Mouse (Mus musculus) lung, embryonic 16.5 days (tissue): Measurements from ENCODE around the gene Ucma. TPM values are rescaled to one million over a fixed set of nuclear protein-coding genes. Genes with fewer than 3 reads are reported as not detected.
A peak's percentile ranks its signal among the peaks of the same experiment; 100 is the strongest.

ENCODE experiments used
- ATAC-seq: fragments of 200-750 bp; cut with Nextera tagmentation; 2 replicates; pipeline ENCODE4 v1.8.0; 2017; ENCODE audit warnings: low read depth, mild to moderate bottlenecking, moderate library complexity
- H3K27ac ChIP-seq: fragments of 300-500 bp; sonication (generic); 2 replicates; pipeline ENCODE4 v1.5.1; 2014; ENCODE audit warnings: mild to moderate bottlenecking, control low read depth, low read length
- H3K27me3 ChIP-seq: fragments of 300-500 bp; sonication (generic); 2 replicates; pipeline ENCODE4 v1.6.1; 2014; ENCODE audit warnings: low read depth, low read length, mixed read lengths; ENCODE audit not compliant: control insufficient read depth, insufficient read depth
- H3K36me3 ChIP-seq: fragments of 300-500 bp; sonication (generic); 2 replicates; pipeline ENCODE4 v1.6.1; 2014; ENCODE audit warnings: low read length; ENCODE audit not compliant: control insufficient read depth, insufficient read depth
- H3K4me1 ChIP-seq: fragments of 300-500 bp; sonication (generic); replicated peaks from 2 replicates; pipeline ENCODE4 v1.6.1; 2014; ENCODE audit warnings: low read length, mixed read lengths; ENCODE audit not compliant: control insufficient read depth, insufficient read depth
- H3K4me2 ChIP-seq: fragments of 300-500 bp; sonication (generic); 2 replicates; pipeline ENCODE4 v1.6.1; 2014; ENCODE audit warnings: low read depth, low read length, control low read depth
- H3K4me3 ChIP-seq: fragments of 300-500 bp; sonication (generic); 2 replicates; pipeline ENCODE4 v1.5.1; 2014; ENCODE audit warnings: mild to moderate bottlenecking, low read length, control low read depth
- H3K9ac ChIP-seq: fragments of 300-500 bp; sonication (generic); 2 replicates; pipeline ENCODE4 v1.6.1; 2014; ENCODE audit warnings: low read length, control low read depth
- H3K9me3 ChIP-seq: fragments of 300-500 bp; sonication (generic); 2 replicates; pipeline ENCODE4 v1.6.1; 2016; ENCODE audit warnings: low read length; ENCODE audit not compliant: control insufficient read depth
- WGBS: fragments of 180-500 bp; shearing (Covaris S2); extraction: QIAGEN DNeasy Blood & Tissue Kit; methylation state at CpG from one replicate; pipeline ENCODE4 v1.1.7; 2014; 5-methylcytosine and 5-hydroxymethylcytosine counted together
- polyA plus RNA-seq: library from polyadenylated mRNA; unstranded; fragments of >200 nt; fragmentation: Nextera tagmentation; extraction: Ambion mirVana; gene quantifications from 2 replicates; pipeline ENCODE4 v1.2.1, GENCODE M21; 2015

Gene Ucma
- polyA plus RNA-seq, 1 experiment from 2014 or later = not detected

GRCm38 (mm10) chr2:4958039-4958438 lies 17.9 kb upstream of the Ucma start:
- Histone ChIP-seq H3K4me1 (no peaks in the 10 kb centered on the region), H3K27me3 (no peaks in the 10 kb centered on the region), H3K36me3 (no peaks in the 10 kb centered on the region), H3K9ac (no peak overlapping the region), H3K9me3 (no peaks in the 10 kb centered on the region), H3K4me3 (no peak overlapping the region), H3K27ac (peak overlapping the region; percentile 84), H3K4me2 (no peak overlapping the region)
- 57% methylated on average over 12 of the region's 12 CpGs for WGBS
- ATAC-seq = peak; percentile 80

- Histone ChIP-seq H3K27me3 (no peaks in the 10 kb centered on the region), H3K36me3 (no peaks in the 10 kb centered on the region), H3K9me3 (no peaks in the 10 kb centered on the region), H3K4me1 (no peaks in the 10 kb centered on the region), H3K4me3 (no peak overlapping the region), H3K4me2 (no peak overlapping the region), H3K27ac (no peak overlapping the region), H3K9ac (no peak overlapping the region)
- no peak for ATAC-seq
- whole genome bisulfite sequencing = 94% methylated on average over 2 of the region's 2 CpGs
These were observed 8.1 kb upstream of the Ucma start for GRCm38 (mm10) chr2:4967806-4968205.

GRCm38 (mm10) chr2:4969083-4969482 lies 6.8 kb upstream of the Ucma start:
- Histone ChIP-seq H3K4me2 (no peak overlapping the region), H3K27me3 (no peaks in the 10 kb centered on the region), H3K4me1 (no peaks in the 10 kb centered on the region), H3K4me3 (no peak overlapping the region), H3K27ac (no peak overlapping the region), H3K36me3 (no peaks in the 10 kb centered on the region), H3K9ac (no peak overlapping the region), H3K9me3 (no peaks in the 10 kb centered on the region)
- 65% methylated on average over 1 of the region's 2 CpGs for WGBS
- no peak for ATAC-seq

GRCm38 (mm10) chr2:4978091-4978490 lies 2.2 kb downstream of the Ucma start:
- no peak overlapping the region for H3K4me2 ChIP-seq

GRCm38 (mm10) chr2:4983987-4984386 lies 8.1 kb downstream of the Ucma start:
- Histone ChIP-seq H3K36me3 (no peaks in the 10 kb centered on the region), H3K9ac (no peak overlapping the region), H3K9me3 (no peaks in the 10 kb centered on the region), H3K4me2 (no peak overlapping the region), H3K27me3 (no peaks in the 10 kb centered on the region), H3K27ac (no peak overlapping the region), H3K4me1 (peaks cover 3% of the 10 kb centered on the region; the same call in 1 of the 2 replicates), H3K4me3 (no peak overlapping the region)
- WGBS = 26% methylated on average over 5 of the region's 5 CpGs
- ATAC-seq = no peak

More at GRCm38 (mm10) chr2:4978091-4978490, 2.2 kb downstream of the Ucma start:
- Histone ChIP-seq H3K27me3 (no peaks in the 10 kb centered on the region), H3K36me3 (no peaks in the 10 kb centered on the region), H3K4me1 (no peaks in the 10 kb centered on the region; the same call in 1 of the 2 replicates), H3K9ac (no peak overlapping the region), H3K4me3 (no peak overlapping the region), H3K9me3 (no peaks in the 10 kb centered on the region), H3K27ac (no peak overlapping the region)
- no peak for ATAC-seq
- 32% methylated on average over 8 of the region's 8 CpGs for WGBS

GRCm38 (mm10) chr2:4985000-4985399 lies 9.1 kb downstream of the Ucma start:
- Histone ChIP-seq H3K9me3 (no peaks in the 10 kb centered on the region), H3K27ac (no peak overlapping the region), H3K4me1 (peaks cover 3% of the 10 kb centered on the region; the same call in 1 of the 2 replicates), H3K4me3 (no peak overlapping the region), H3K36me3 (no peaks in the 10 kb centered on the region), H3K9ac (no peak overlapping the region), H3K27me3 (no peaks in the 10 kb centered on the region), H3K4me2 (no peak overlapping the region)
- ATAC-seq = no peak
- 75% methylated on average over 6 of the region's 6 CpGs for WGBS

GRCm38 (mm10) chr2:4986798-4987197 lies 10.9 kb downstream of the Ucma start:
- Histone ChIP-seq H3K4me1 (peaks cover 3% of the 10 kb centered on the region; the same call in 1 of the 2 replicates), H3K9ac (no peak overlapping the region), H3K4me2 (no peak overlapping the region), H3K9me3 (no peaks in the 10 kb centered on the region), H3K27me3 (no peaks in the 10 kb centered on the region), H3K36me3 (peaks cover 6% of the 10 kb centered on the region), H3K27ac (peak overlapping the region; percentile 78), H3K4me3 (no peak overlapping the region)
- 74% methylated on average over 4 of the region's 4 CpGs for WGBS
- no peak for ATAC-seq

- no peak overlapping the region for H3K9ac ChIP-seq
These were observed 11.7 kb downstream of the Ucma start for GRCm38 (mm10) chr2:4987388-4988180.

GRCm38 (mm10) chr2:4988826-4989424 lies 13.0 kb downstream of the Ucma start:
- 0 out of 2 replicates have a peak, but pooled peaks have one; percentile 41 for ATAC-seq
- Histone ChIP-seq H3K4me1 (peaks cover 3% of the 10 kb centered on the region; the same call in 1 of the 2 replicates), H3K36me3 (peaks cover 17% of the 10 kb centered on the region)

More at GRCm38 (mm10) chr2:4987388-4988180, 11.7 kb downstream of the Ucma start:
- no peak overlapping the region for H3K4me2 ChIP-seq
- ATAC-seq = peak; percentile 76
- peaks cover 12% of the 10 kb centered on the region for H3K36me3 ChIP-seq
- peak overlapping the region; percentile 78 for H3K27ac ChIP-seq
- H3K9me3 ChIP-seq = no peaks in the 10 kb centered on the region
- peaks cover 3% of the 10 kb centered on the region; the same call in 1 of the 2 replicates for H3K4me1 ChIP-seq
- no peaks in the 10 kb centered on the region for H3K27me3 ChIP-seq
- 57% methylated on average over 8 of the region's 8 CpGs for WGBS
- no peak overlapping the region for H3K4me3 ChIP-seq

More at GRCm38 (mm10) chr2:4988826-4989424, 13.0 kb downstream of the Ucma start:
- Histone ChIP-seq H3K27me3 (no peaks in the 10 kb centered on the region), H3K27ac (peak overlapping the region; percentile 11), H3K9me3 (no peaks in the 10 kb centered on the region), H3K4me2 (no peak overlapping the region), H3K9ac (no peak overlapping the region), H3K4me3 (no peak overlapping the region)
- whole genome bisulfite sequencing = 63% methylated on average over 11 of the region's 11 CpGs
